Mouse (Mus musculus): ENCODE data around the gene Sbds.

Sbds gene

DNA sequence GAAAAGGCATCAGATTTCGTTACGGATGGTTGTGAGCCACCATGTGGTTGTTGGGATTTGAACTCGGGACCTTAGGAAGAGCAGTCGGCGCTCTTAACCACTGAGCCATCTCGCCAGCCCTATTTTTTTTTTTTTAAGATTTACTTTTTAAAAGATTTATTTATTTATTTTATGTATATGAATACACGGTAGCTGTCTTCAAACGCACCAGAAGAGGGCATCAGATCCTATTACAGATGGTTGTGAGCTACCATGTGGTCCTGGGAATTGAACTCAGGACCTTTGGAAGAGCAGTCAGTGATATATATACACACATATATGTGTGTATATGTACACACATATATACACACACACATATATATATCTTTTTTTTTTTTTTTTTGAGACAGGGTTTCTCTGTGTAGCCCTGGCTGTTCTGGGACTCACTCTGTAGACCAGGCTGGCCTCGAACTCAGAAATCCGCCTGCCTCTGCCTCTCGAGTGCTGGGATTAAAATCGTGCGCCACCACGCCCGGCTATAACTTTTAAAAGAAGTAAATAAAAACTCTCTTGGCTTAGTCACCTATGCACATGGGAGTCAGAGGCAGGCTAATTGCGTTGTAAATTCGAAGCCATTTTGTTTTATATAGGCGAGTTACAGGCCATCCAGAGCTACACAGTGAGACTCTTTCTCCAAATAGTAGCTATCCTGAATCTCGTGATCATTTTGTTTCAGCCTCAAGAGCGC is 632 bp upstream of the Sbds start:
- DNase-seq (ENCODE audit: low spot score) = peak; percentile 50

DNA sequence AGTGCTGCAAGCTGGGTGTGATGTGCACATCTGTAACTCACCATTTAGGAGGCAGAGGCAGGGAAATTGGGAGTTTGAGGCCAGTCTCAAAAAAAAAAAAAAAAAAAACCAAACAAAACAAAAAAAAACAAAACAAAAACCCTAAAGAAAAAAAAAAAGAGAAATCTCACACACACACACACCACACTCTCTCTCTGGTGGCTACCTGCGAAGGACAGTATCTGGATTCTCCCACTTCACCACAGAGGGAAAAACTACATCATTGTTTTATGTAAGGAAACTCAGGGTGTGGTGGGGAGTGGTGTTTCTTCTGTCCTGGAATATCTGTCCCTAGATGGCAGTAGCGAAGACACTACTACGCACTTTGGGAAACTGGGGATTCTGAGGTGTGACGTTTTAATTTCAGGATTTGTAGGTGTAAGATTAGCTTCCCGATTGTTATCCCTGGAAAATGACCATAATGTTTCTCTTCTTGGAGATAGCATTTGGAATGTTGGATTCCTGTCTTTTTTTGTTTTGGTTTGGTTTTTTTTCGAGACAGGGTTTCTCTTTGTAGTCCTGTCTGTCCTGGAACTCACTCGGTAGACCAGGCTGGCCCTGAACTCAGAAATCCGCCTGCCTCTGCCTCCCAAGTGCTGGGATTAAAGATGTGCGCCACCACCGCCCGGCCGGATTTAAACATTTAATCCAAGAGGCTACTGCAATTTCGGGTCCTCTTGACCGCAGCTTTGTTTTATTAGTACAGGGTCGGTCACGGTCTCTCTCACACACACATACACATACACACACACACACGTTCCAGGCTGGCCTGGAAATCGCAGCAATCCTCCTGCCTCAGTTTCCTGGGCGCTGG is 940 bp downstream of the Sbds start:
- DNase-seq (ENCODE audit: low spot score) = peak; percentile 91

DNA sequence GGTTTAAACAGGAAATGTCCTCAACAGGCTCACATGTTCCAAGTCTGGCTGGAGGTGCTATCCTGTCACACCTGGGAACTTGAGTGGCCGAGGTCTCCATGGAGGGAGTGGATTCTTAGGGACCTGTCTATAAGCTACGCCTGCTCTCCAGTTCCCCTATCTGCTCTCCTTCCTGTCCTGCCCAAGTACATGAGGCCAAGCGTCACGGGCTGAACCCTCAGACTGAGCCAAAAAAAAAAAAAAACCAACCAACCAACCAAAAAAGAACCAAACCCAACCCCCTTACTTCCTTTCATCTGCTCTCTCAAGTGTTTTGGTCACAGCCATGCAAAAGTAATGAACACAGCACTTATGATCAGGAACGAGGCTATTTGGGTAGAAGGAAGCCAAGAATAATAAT is 7.5 kb downstream of the Sbds start:
- DNase-seq (ENCODE audit: low spot score) = no peak

DNA sequence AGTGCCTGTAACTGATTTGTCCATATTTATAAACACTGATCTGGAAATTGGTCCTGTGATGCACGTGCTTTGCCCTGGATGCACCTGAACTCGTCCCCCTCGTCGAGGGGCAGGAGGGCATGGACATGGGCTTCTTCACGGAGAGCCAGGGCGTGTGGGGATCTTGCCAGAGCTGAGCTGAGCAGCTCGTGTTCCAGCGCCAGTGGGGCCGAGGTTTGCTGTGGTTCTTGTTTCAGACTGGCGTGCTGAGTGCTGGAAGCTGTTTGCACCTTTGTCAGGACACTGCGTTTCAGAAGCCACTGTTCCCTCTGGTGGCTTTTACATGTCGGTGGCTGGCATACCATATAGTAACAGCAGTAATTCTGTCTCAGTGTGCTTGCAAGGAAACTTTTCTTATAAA is 13.9 kb downstream of the Sbds start:
- no peak for DNase-seq (ENCODE audit: low spot score)

DNA sequence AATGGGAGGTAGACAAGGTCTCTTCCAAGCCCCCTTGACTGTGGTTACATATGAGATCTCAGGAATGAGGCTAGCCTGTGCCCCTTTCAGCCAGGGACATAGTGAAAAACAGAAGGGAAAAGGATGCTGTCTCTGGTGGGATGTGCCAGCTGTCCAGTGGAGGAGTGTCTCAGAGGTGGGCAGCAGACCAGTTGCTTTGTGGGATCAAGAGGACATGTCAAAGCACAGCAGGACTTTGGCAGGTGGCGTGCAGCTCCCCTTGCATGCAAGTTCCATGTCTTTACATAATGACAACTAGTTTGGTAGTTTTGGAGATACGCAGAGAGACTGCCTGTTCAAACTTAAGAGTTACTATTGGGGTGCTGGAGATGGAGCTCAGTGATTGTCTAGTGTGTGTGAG is 15.5 kb downstream of the Sbds start:
- DNase-seq (ENCODE audit: low spot score) = no peak

DNA sequence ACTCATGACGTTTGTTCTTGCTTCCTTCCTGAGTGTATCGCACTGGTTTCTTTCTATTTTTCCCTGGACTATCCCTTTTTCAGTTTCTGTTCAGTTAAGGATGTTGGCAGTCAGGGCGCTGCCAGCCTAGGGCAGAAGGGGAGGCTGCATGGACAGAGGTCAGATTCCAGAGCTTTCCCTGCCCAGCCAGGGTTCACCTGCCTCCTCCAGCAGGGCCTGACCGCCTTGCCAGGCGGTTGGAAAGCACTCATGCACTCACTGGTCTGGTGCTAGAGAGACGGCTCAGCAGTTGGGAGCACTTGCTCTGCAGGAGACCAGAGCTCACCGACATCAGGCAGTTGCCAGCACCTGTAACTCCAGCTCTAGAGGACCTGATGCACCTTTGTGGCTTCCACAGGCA is 16.1 kb downstream of the Sbds start:
- DNase-seq (ENCODE audit: low spot score) = no peak

DNA sequence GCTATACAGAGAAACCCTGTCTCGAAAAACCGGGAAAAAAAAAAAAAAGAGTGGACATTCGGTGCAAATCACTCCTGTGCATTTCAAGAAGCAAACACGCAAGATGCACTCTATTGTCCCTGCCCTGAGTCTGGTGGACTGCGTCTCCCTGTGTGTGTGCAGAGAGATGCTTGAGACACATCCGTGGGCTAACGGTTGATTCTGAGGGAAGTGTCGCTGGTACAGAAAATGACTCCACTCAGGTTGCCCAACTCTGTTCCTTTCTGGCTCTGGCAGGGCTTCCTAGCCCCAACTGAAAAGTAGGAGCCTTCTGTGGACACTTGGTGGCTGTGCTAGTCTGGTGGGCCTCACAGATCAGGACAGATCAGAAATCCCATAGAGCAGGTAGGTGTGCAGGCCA is 19.0 kb downstream of the Sbds start:
- no peak for DNase-seq (ENCODE audit: low spot score)

DNA sequence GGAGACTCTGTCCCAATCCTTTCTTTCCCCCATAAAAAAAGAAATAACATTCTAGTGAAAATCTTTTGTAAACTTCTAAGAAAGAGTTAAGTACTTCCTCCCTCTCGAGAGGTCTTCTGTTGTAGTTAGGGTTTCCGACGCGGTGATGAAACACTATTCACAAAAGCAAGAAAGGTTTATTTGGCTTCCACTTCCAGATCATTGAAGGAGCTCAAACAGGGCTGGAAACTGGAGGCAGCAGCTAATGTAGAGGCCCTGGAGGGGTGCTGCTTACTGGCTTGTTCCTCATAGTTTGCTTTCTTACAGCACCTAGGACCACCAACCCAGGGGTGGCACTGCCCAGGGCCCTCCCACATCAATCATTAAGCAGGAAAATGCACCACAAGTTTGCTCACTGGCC is 27.2 kb downstream of the Sbds start:
- no peak for DNase-seq (ENCODE audit: low spot score)

DNA sequence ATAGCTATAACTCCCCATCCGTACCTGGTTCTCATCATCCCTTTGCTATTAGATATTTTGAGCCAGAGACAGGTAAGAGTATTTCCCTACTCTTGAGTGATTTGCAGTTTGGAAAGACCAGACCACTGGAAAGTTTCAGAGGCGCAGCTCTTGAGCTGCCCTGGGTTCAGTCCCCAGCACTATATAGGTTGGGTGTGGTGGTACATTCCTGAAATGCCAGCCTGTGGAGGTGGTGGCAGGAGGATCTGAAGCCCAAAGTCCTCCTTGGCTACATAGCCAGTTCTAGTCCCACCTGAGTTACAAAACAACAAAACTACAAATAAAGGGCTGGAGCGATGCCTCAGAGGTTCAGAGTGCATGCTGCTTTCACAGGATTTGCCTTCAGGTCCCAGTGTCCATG is 28.5 kb downstream of the Sbds start:
- no peak for DNase-seq (ENCODE audit: low spot score)

DNA sequence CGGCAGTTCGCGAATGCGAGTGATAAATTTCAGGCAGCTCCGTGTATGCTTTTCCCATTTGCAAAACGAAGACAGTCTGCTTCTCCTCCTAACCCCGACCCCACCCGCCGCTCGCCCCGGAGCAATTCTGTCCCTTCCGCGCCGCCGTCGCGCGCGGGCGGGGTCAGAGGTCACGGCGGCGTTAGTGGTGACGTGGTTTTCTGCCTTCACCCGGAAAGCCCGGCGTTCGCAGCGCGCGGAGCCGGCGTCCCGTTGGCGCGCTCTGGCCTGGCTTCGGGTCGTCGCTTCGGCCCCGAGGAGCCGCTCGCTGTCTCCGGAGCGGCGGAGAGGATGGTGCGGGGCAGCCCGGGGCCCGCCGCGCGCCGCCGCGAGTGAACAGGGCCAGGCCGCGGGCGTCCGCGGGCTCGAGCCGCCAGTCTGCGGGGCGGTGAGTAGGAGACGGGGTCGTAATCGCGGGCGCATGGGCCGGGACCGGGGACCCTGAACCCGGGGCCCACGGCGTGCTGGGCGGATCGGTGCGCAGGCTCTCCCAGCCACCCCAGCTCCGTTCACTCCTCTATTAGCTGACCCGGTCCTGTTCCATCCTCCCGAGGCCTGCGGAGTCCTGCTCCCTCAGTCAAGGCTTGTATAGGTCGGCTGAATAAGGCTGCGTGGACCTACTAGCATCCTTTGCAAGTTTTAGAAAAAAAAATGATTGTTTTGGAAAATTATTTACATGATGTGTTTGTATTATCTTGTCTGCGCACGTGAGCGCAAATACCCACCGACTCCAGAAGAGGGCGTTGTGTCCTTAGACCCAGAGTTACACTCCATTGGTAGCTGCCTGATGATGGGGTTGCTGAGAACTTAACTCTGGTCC is 33.0 kb downstream of the Sbds start:
- peak; percentile 89 for DNase-seq (ENCODE audit: low spot score)

DNA sequence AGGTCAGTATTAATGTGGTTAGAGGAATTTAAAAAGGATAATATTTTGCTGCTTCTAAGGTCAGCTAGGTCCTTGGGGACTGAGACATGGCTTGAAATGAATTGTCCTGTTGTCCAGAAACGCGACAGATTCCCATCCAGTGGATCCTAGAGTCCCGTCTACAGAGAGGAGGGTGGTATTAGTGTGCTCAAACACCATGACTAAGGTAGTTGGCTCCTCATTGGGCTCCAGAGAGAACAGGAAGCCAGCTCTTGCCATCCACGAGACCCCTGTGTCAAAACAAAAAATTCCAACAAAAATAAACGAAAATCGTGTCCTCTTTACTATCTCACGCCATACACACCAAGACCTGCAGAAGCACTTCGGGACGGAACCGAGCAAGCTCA is 33.6 kb downstream of the Sbds start:
- DNase-seq (ENCODE audit: low spot score) = no peak

DNA sequence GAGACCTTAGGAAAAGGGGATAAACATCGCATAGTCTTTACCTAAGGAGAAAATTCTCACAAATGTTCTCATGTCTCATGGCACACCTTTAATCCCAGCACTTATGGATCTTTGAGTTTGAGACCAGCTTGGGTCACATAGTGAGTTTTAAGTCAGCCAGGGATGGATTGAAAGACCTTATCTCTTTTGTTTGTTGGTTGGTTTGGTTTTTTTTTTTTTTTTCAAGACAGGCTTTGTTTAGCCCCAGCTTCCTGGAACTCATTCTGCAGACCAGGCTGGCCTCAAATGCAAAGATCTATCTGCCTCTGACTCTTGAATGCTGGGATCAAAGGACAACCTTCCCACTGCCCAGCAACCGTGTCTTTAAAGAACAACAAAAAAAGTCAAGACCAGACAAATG is 34.0 kb downstream of the Sbds start:
- DNase-seq (ENCODE audit: low spot score) = no peak

DNA sequence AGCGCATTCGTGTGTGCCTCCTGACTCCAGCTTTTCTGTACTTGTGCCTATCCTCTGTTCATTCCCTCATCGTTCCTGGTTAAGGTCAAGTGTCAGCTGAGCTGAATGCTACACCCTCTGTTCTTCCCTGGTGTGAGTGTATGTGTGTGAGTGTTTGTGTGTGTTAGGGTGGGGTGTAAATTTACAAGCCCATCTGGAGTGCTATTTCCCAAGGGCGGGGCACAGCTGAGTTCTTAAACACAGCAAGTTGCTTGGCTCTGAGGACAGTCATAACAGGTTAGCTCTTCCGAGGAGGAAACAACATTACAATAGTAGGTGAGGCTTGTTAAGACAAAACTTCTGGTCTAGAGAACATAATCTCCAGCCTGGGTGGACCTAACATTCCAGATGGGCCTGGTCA is 37.0 kb downstream of the Sbds start:
- no peak for DNase-seq (ENCODE audit: low spot score)

DNA sequence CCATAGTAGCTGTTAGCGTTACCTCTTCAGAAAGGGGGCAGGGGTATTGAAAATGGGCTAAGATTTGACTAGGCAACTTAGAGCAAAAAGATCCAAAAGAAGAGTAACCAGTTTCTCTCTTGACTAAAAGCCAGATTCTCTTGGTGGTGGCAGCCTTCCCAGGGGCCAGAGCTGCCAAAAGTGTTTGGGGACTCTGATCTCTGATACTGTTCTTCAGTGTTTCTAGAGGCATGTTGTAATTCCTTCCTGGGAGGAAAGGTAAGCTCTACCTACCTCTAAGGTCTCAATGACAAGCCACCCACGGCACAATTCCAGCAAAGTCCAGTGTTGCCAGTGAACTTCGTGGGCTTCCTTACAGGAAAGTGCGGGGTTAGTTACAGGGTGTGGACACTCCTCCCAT is 37.9 kb downstream of the Sbds start:
- peak; percentile 79 for DNase-seq (ENCODE audit: low spot score)

DNA sequence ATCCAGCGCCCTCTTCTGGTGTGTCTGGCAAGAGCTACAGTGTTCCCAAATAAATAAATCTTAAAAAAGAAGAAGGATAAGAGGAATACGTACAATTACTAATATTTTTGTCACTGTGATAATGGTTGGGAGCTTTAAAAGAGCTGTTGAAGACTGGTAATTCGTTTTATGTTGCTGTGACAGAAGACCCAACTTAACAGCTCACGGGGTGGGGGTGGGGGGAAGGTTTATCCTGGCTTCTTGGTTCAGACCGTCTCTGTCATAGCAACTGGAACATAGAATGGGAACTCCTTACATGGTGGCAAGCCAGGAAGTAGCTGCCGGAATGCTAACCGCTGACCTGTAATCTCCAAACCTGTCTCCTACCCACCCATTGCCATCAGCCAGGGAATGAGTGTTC is 38.5 kb downstream of the Sbds start, which contains the start of gene Tmem248:
Gene Tmem248 (plus strand): TSS at position 301 of the 400 bp plus-strand sequence.
- DNase-seq (ENCODE audit: low spot score) = no peak

DNA sequence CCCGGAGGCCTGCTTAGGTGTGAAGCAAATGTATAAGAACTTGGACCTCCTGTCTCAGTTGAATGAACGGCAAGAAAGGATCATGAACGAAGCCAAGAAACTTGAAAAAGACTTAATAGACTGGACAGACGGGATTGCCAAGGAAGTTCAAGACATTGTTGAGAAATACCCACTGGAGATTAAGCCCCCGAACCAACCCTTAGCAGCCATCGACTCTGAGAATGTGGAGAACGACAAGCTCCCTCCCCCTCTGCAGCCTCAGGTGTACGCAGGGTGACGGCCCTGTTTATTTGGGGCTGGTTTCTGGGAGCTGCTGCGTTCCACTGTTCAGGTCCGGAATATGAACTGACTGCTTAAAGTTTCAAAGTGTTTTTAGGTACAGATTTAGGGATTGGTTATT is 42.4 kb downstream of the Sbds start:
- no peak for DNase-seq (ENCODE audit: low spot score)

DNA sequence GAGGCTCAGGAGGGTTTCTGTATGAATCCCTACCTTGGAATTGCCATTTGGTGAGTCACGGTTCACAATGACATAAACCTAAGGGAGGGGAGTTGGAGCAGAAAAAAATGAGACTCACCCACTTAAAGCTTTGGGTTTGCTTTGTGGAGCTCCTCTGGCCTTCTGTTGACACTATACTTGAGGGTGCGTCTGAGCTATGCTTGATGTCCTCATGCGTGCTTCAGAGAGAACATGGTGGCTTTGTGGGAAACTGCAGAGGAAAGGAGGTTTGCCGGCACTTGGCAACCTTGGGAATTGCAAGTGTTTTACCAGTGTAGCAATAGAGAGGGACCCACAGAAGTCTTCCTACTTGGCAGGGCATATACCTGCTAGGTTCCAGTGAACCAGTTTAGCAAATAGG is 48.0 kb downstream of the Sbds start:
- DNase-seq (ENCODE audit: low spot score) = no peak

DNA sequence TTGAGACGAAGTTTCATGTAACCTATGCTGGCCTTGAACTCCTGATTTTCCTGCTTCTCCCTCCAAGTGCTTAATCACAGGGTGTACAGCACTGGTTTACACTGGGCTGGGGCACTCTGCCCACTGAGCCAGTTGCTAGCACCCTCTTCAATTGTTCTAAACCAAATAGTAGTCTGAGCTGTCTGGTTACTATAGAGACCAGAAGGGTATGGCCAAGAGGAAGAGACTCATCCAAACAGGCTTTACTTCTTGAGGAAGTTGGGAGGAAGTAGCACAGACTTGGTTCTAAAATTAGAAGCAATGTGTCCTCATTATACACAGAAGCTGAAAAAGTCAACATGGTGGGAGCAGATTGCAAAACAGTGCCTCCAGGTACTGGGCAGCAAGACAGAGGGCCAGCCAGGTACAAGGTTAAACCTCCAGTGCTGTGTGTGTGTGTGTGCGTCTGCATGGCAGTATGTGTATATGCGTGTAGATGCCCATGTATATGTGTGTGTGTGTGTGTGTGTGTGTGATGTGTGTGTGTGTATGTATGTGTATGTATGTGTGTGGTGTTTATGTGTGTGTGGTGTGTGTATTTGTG is 49.8 kb downstream of the Sbds start:
- no peak for DNase-seq (ENCODE audit: low spot score)

DNA sequence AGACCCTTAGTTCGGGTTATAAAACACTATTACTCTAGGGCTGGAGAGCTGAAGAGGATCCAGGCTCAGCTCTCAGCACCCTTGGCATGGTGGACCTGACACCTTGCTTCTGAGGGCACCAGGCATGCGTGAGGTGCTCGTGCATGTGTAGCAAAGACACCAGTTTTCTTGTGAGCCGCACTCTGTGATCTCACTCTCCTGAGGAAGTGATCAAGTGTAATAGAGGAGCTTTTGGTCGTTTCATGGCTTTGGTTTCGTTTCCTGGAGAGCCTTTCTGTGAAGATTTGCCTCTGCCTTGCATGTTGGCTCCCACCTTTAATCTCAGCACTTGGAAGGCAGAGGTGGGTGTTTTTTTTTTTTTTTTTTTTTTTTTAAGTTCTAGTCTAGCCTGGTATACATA is 50.8 kb downstream of the Sbds start:
- DNase-seq (ENCODE audit: low spot score) = no peak

DNA sequence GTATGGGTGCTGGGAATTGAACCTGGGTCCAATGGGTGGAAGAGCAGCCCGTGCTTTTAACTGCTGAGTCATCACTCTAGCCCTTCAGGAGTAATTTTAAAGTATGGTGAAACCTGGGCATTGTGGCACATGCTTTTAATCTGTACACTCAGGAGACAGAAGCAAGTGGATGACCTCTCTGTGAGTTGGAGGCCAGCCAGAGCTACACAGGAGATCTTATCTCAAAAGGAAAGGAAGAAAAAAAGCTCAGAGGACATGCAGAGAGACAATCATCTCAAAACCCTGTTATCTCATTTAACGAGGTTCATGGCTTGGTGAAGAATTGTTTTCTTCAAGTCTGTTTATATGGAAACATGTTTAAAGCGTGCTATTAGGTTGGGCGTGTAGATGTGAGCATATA is 51.4 kb downstream of the Sbds start:
- peak; percentile 62 for DNase-seq (ENCODE audit: low spot score)

DNA sequence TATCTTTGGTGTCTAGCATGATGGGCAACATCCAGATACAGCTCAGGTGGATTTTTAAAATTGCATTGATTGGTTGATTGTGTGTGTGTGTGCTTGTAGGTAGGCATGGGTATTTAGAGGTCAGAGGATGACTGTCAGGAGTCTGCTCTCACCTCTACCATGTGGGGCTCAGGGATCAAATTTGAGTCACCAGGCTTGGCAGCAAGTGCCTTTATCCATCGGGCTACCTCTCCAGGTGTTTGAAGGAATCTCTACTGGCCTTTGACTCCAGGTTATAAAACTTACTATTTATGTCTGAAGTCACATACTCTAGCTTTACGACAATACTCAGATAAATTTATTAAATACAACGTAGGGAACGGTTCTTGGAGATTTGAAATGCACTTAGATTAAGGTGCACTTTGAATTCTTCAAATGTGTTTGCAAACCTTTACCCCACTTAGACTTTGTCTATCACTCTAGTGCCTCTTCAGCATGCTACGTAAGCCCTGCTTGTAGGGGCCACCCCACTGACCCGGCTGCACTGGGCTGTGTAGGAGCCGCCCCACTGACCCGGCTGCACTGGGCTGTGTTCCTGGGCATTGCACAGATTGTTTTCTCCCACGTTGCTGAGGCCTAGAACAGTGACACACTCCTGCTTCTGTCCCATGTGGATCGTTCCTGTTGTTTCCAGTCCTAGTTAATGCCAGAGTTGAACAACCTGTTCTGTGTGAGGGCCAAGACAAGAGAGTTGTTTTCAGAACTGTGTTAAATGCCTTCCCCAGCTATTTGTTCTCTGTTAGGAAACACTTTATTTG is 54.9 kb downstream of the Sbds start:
- peak; percentile 95 for DNase-seq (ENCODE audit: low spot score)
